Mouse (Mus musculus): ENCODE data around the gene Magi2.
"Not testable (repeated sequence)": the region's sequence is repeated elsewhere in the genome, so short reads cannot be mapped to it uniquely, and the experiment has no call there.

The Magi2 gene

GRCm38 (mm10) chr5:20702480-20703303 is 1475.9 kb downstream of the Magi2 start:
- peak in 1 of 2 experiments; percentile 2 for DNase-seq (ENCODE audit: low spot score in 2 of 2)

GRCm38 (mm10) chr5:20703304-20703700 is 1476.5 kb downstream of the Magi2 start:
- DNase-seq (ENCODE audit: low spot score in 2 of 2): no peak

GRCm38 (mm10) chr5:20703971-20704575 is 1477.2 kb downstream of the Magi2 start:
- DNase-seq (ENCODE audit: low spot score in 2 of 2): no peak

GRCm38 (mm10) chr5:20704886-20705285 is 1478.0 kb downstream of the Magi2 start:
- DNase-seq (ENCODE audit: low spot score in 2 of 2): no peak

GRCm38 (mm10) chr5:20706322-20707282 is 1479.8 kb downstream of the Magi2 start:
- not testable (repeated sequence) for DNase-seq (ENCODE audit: low spot score in 2 of 2)

- DNase-seq (ENCODE audit: low spot score in 2 of 2): not testable (repeated sequence)
These were observed 1484.0 kb downstream of the Magi2 start for GRCm38 (mm10) chr5:20710845-20711244.

GRCm38 (mm10) chr5:20714619-20715018 is 1487.8 kb downstream of the Magi2 start:
- DNase-seq (ENCODE audit: low spot score in 2 of 2): not testable (repeated sequence)

GRCm38 (mm10) chr5:20715980-20716379 is 1489.1 kb downstream of the Magi2 start:
- DNase-seq (ENCODE audit: low spot score in 2 of 2): not testable (repeated sequence)

- DNase-seq (ENCODE audit: low spot score in 2 of 2): peak; percentile 5 to 28
These were observed 1493.5 kb downstream of the Magi2 start for GRCm38 (mm10) chr5:20720201-20720900.

GRCm38 (mm10) chr5:20723226-20723625 is 1496.4 kb downstream of the Magi2 start:
- DNase-seq (ENCODE audit: low spot score in 2 of 2): not testable (repeated sequence)

GRCm38 (mm10) chr5:20738795-20739194 is 1512.0 kb downstream of the Magi2 start:
- no peak for DNase-seq (ENCODE audit: low spot score in 2 of 2)

- DNase-seq (ENCODE audit: low spot score in 2 of 2): no peak
These were observed 1514.4 kb downstream of the Magi2 start for GRCm38 (mm10) chr5:20741193-20741592.

GRCm38 (mm10) chr5:20741936-20742335 is 1515.1 kb downstream of the Magi2 start:
- no peak for DNase-seq (ENCODE audit: low spot score in 2 of 2)

GRCm38 (mm10) chr5:20748142-20748541 is 1521.3 kb downstream of the Magi2 start:
- no peak for DNase-seq (ENCODE audit: low spot score in 2 of 2)

GRCm38 (mm10) chr5:20748856-20749255 is 1522.0 kb downstream of the Magi2 start:
- no peak for DNase-seq (ENCODE audit: low spot score in 2 of 2)

GRCm38 (mm10) chr5:20749535-20749934 is 1522.7 kb downstream of the Magi2 start:
- no peak for DNase-seq (ENCODE audit: low spot score in 2 of 2)

- no peak for DNase-seq (ENCODE audit: low spot score in 2 of 2)
These were observed 1524.2 kb downstream of the Magi2 start for GRCm38 (mm10) chr5:20751000-20751399.

GRCm38 (mm10) chr5:20751696-20752095 is 1524.9 kb downstream of the Magi2 start:
- DNase-seq (ENCODE audit: low spot score in 2 of 2): peak in 1 of 2 experiments; percentile 6

- DNase-seq (ENCODE audit: low spot score in 2 of 2): no peak
These were observed 1526.3 kb downstream of the Magi2 start for GRCm38 (mm10) chr5:20753096-20753495.

GRCm38 (mm10) chr5:20753963-20754362 is 1527.1 kb downstream of the Magi2 start:
- DNase-seq (ENCODE audit: low spot score in 2 of 2): no peak
